ENCODE assay signal across 23 mouse cellular contexts in the genomic region with DNA sequence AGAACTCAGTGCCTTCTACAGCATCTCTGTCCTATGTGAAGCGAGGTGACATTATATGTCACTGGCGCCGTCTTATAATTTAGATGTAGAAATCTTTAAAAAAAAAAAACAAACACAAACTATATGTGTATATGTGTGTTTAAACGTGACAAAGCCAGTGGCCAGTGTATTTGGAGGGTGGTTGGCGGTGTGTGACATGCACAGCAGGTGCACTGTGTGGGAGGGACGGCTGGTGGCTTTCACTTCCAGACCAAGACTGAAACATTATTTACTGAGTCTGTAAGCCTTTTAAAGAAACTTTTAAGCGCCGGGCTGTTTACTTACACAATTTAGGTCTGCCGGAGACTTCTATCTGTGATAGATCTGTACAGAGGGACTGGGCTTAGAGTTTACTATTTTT. TPM values are rescaled to one million over a fixed set of nuclear protein-coding genes. Genes with fewer than 3 reads are reported as not detected.
DNase-seq lines count a peak whose midpoint lies in the region; ATAC-seq and TF ChIP-seq lines count a peak whose summit lies in the region.
"Had no signal": no experiment of that assay in that cellular context is flagged by ENCODE, and none has a peak within 500 bp of the region (broad histone marks: within the 10 kb centered on the region; RNA-seq: fewer than 3 reads in every experiment).

No protein-coding gene starts in this region.

- no peaks in the 10 kb centered on the region for H3K9me3 ChIP-seq in CH12.LX (replicated peaks; ENCODE audit: low read length)
- H3K9me3 ChIP-seq in forebrain, embryonic 11.5 days (ENCODE audit: control insufficient read depth, low read length): no peaks in the 10 kb centered on the region
- H3K9me3 ChIP-seq: embryonic facial prominence, embryonic 13.5 days; embryonic facial prominence, embryonic 15.5 days; forebrain, embryonic 10.5 days; forebrain, embryonic 13.5 days; forebrain, embryonic 15.5 days had no signal

- H3K4me3 ChIP-seq in CH12.LX (replicated peaks in 1 of 3; ENCODE audit: low read depth in 2 of 3, low read length in 2 of 3, poor library complexity in 1 of 3): no peak overlapping the region
- H3K4me3 ChIP-seq in forebrain, embryonic 11.5 days (ENCODE audit: low read depth, low read length): no peak overlapping the region
- H3K4me3 ChIP-seq: embryonic facial prominence, embryonic 13.5 days; embryonic facial prominence, embryonic 15.5 days; erythroblast, embryonic 14.5 days; forebrain, embryonic 10.5 days; forebrain, embryonic 13.5 days; forebrain, embryonic 15.5 days had no signal

- H3K79me2 ChIP-seq in CH12.LX (replicated peaks; ENCODE audit: control insufficient read depth, extremely low read depth, insufficient read depth, poor library complexity, severe bottlenecking): no peaks in the 10 kb centered on the region

- peak; percentile 20 to 27 for DNase-seq in spleen, postnatal 36 days (ENCODE audit: low spot score in 2 of 2)
- DNase-seq in spleen, postnatal 4 days (ENCODE audit: low spot score in 2 of 2): no peak
- DNase-seq in CH12.LX (ENCODE audit: extremely low read depth): no peak
- DNase-seq in splenic B cell, adult 2 months (ENCODE audit: low read depth, low spot score): peak; percentile 22
- no peak for DNase-seq in forebrain, embryonic 11.5 days (ENCODE audit: low spot score)
- DNase-seq in left cerebral cortex, adult 18-20 months (ENCODE audit: low spot score in 2 of 2): no peak
- DNase-seq: adrenal gland, adult 2 months; adrenal gland, postnatal 10 days; adrenal gland, postnatal 25 days; cerebellum, adult 11 months; cerebellum, adult 18-20 months; cerebellum, adult 8-10 months; cerebellum, adult 9-11 months; cerebellum, postnatal 14 days; cerebellum, postnatal 36 days had no signal

- peaks cover 56% of the 10 kb centered on the region for H3K27me3 ChIP-seq in CH12.LX (replicated peaks)
- H3K27me3 ChIP-seq in splenic B cell, adult 2 months (ENCODE audit: control insufficient read depth, insufficient read depth, low read length, poor library complexity, severe bottlenecking): no peaks in the 10 kb centered on the region
- H3K27me3 ChIP-seq in forebrain, embryonic 11.5 days (ENCODE audit: control insufficient read depth, insufficient read depth, low read length): no peaks in the 10 kb centered on the region
- H3K27me3 ChIP-seq: embryonic facial prominence, embryonic 13.5 days; embryonic facial prominence, embryonic 15.5 days; forebrain, embryonic 13.5 days; forebrain, embryonic 15.5 days had no signal

- TF ChIP-seq CTCF in CH12.LX (conservative IDR thresholded peaks at IDR 0.05 in 1 of 2, IDR thresholded peaks at IDR 0.05 in 1 of 2; ENCODE audit: low read depth in 2 of 2, low read length in 2 of 2): no peak

- TF ChIP-seq EP300 in CH12.LX (IDR thresholded peaks at IDR 0.05; ENCODE audit: low read length): no peak

- no peak for ATAC-seq in forebrain, embryonic 11.5 days (replicated peaks; ENCODE audit: low FRiP score)
- ATAC-seq: CD4-positive, CD25-positive, alpha-beta regulatory T cell, adult 4 months; forebrain, embryonic 13.5 days; forebrain, embryonic 15.5 days had no signal

- dilution Hi-C loops in CH12.LX (cut with MboI; ENCODE audit: extremely low pct_ligation_motif_present, extremely low pct_unique_long_range_greater_than_20kb, low sequenced_read_pairs): no loop called here

- no peaks in the 10 kb centered on the region for H3K36me3 ChIP-seq in CH12.LX (replicated peaks in 1 of 2; ENCODE audit: control insufficient read depth in 1 of 2, insufficient read depth in 1 of 2, low read length in 1 of 2)
- no peaks in the 10 kb centered on the region for H3K36me3 ChIP-seq in splenic B cell, adult 2 months (ENCODE audit: control insufficient read depth, insufficient read depth, low read length, poor library complexity, severe bottlenecking)
- H3K36me3 ChIP-seq in forebrain, embryonic 11.5 days (ENCODE audit: control insufficient read depth, insufficient read depth, low read length): no peaks in the 10 kb centered on the region
- H3K36me3 ChIP-seq: embryonic facial prominence, embryonic 13.5 days; embryonic facial prominence, embryonic 15.5 days; forebrain, embryonic 10.5 days; forebrain, embryonic 15.5 days had no signal

- peaks cover 0 to 4% of the 10 kb centered on the region in 2 experiments; a peak in 2 of 4 replicates for H3K4me1 ChIP-seq in CH12.LX (ENCODE audit: control insufficient read depth in 1 of 2, insufficient read depth in 2 of 2)
- H3K4me1 ChIP-seq in forebrain, embryonic 11.5 days (replicated peaks; ENCODE audit: control insufficient read depth, insufficient read depth, low read length): 0 out of 2 replicates have a peak, but pooled peaks cover 1% of the 10 kb centered on the region
- H3K4me1 ChIP-seq: embryonic facial prominence, embryonic 15.5 days had no signal

- in situ Hi-C loops in CH12.LX (cut with MboI; ENCODE audit: low pct_ligation_motif_present, low pct_unique_long_range_greater_than_20kb, low sequenced_read_pairs): loop anchor here (25.0 kb wide), 2 partner anchors 133 to 433 kb away; no protein-coding TSS in a partner anchor

- no peak overlapping the region for H3K27ac ChIP-seq in CH12.LX (ENCODE audit: insufficient read depth, low read depth)
- no peak overlapping the region for H3K27ac ChIP-seq in forebrain, embryonic 11.5 days (ENCODE audit: low read depth, low read length)
- H3K27ac ChIP-seq: embryonic facial prominence, embryonic 13.5 days; embryonic facial prominence, embryonic 15.5 days; forebrain, embryonic 10.5 days; forebrain, embryonic 13.5 days; forebrain, embryonic 15.5 days had no signal

- 82% methylated on average over 9 of the region's 9 CpGs for WGBS in forebrain, embryonic 11.5 days

- no peak overlapping the region for H3K4me2 ChIP-seq in CH12.LX (ENCODE audit: insufficient read depth, low read depth, poor library complexity, severe bottlenecking)
- no peak overlapping the region for H3K4me2 ChIP-seq in forebrain, embryonic 11.5 days (ENCODE audit: low read depth, low read length, severe bottlenecking)
- H3K4me2 ChIP-seq: embryonic facial prominence, embryonic 13.5 days; embryonic facial prominence, embryonic 15.5 days; forebrain, embryonic 13.5 days; forebrain, embryonic 15.5 days had no signal

- TF ChIP-seq RAD21 in CH12.LX (IDR thresholded peaks at IDR 0.05; ENCODE audit: low read depth, low read length): no peak

- TF ChIP-seq POLR2A in CH12.LX (IDR thresholded peaks at IDR 0.05; ENCODE audit: low read depth, low read length): no peak

- H3K9ac ChIP-seq in CH12.LX (ENCODE audit: insufficient read depth, low read depth): no peak overlapping the region
- no peak overlapping the region for H3K9ac ChIP-seq in forebrain, embryonic 11.5 days (ENCODE audit: low read length)
- H3K9ac ChIP-seq: embryonic facial prominence, embryonic 13.5 days; embryonic facial prominence, embryonic 15.5 days; forebrain, embryonic 13.5 days; forebrain, embryonic 15.5 days; forebrain, postnatal 0 days had no signal

TF ChIP-seq in CH12.LX, 34 proteins besides CTCF, POLR2A, EP300 and RAD21:
- TF ChIP-seq HCFC1 (IDR thresholded peaks at IDR 0.05; ENCODE audit: low read depth, low read length): no peak
- peak; percentile 58; the same call in 1 of the 2 replicates for TF ChIP-seq BHLHE40 (IDR thresholded peaks at IDR 0.05; ENCODE audit: low read depth, low read length)

RNA-seq across cellular contexts. Expression of a gene that starts 26.9 kb away (rescaled TPM):
- total RNA-seq in CH12.LX (2012; rRNA removed) (29.1 and 29.8 TPM in 2 replicates), CH12.LX (2014; rRNA removed) (30.3 and 36.5 TPM in 2 replicates)
- polyA plus RNA-seq in CH12.LX (2012; ENCODE audit: insufficient read length, low read depth): 26.1 and 26.6 TPM in 2 replicates
- 44.1 and 44.2 TPM in 2 replicates for polyA plus RNA-seq in forebrain, embryonic 11.5 days (2014; fragmentation: Nextera tagmentation; extraction: Ambion mirVana)
- 10 to 100 TPM; 25.2 to 28.6 TPM for total RNA-seq in left cerebral cortex, adult 18-20 months (2021)

Comparison
In these comparisons a context has a peak if more than half of its experiments do, and no peak if none do; other contexts are left out.
1. DNase-seq: peak in spleen, postnatal 36 days (2 of 2) and splenic B cell, adult 2 months (single experiment); none in spleen, postnatal 4 days (0 of 2), CH12.LX (single experiment), forebrain, embryonic 11.5 days (single experiment) and left cerebral cortex, adult 18-20 months (0 of 2).